Mouse (Mus musculus): ENCODE results near the gene Zfyve9. TPM values are rescaled to one million over a fixed set of nuclear protein-coding genes. Genes with fewer than 3 reads are reported as not detected.
A peak's percentile ranks its signal among the peaks of the same experiment; 100 is the strongest.
"Not testable (repeated sequence)": the region's sequence is repeated elsewhere in the genome, so short reads cannot be mapped to it uniquely, and the experiment has no call there.

The Zfyve9 gene
- total RNA-seq, 4 experiments from 2014 or later = 67.6 to 80.0 (median 71.6) TPM

DNA sequence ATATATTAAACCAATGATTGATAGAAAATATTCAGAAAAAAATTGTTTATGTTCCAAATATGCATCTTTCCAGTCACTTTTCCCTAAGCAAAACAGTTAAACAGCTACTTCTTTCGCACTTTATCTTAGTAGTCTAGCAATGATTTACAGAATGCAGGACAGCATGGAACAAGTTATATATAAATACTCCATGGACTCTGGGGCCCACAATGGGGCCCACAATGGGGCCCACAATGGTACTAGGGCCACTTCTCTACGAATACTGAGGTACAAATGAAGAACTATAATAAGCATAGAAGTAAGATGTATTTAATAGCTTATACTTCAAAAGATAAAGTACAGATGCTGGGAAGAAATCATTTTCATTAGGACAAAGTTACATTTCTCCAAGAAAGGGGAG lies 56.5 kb downstream of the Zfyve9 start:
- no peak for DNase-seq (ENCODE audit: low spot score in 2 of 2)

DNA sequence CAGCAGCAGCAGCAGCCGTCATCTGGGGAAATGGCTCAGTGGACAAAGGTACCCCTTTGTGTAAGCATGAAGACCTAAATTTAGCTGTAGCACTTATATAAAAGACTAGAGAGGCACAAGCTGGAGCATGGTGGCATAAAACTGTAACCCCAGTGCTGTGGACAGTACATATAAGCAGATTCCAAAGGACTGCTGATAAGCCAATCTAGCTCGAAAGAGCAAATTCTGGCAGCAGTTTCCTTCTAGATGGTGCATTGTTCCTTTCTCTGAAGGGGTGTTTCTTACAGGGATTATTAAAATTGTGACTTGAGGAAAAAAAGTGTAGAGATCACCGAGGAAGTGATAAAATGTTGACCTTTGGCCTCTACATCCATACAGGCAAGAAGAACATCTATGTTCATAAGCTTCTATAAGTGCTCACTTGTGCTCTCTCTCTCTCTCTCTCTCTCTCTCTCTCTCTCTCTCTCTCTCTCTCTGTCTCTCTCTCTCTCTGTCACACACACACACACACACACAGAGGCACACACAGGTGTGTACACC lies 59.3 kb downstream of the Zfyve9 start:
- no peak for DNase-seq (ENCODE audit: low spot score in 2 of 2)

DNA sequence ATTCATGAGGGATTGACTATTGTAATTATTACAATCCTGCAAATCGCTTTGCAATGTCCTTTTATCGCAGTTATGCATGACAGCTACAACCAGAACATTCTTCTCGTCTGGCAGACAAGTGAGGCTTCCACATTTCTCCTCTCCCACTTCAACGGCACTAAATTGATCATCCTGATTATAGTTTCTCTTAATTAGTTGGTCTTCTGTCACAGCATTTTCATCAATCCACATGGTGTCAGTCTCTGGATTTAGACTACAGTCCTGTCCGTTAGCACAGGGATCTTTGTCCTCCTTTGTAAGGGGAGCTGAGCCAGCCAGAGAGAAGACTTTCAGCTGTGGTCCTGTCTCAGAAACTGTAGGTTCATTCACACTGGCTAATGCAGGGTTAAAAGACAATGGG lies 61.2 kb downstream of the Zfyve9 start, which contains the start of gene 3110021N24Rik:
TSS of gene 3110021N24Rik (plus strand) at position 301 of the 400 bp plus-strand sequence.
- no peak for DNase-seq (ENCODE audit: low spot score in 2 of 2)

DNA sequence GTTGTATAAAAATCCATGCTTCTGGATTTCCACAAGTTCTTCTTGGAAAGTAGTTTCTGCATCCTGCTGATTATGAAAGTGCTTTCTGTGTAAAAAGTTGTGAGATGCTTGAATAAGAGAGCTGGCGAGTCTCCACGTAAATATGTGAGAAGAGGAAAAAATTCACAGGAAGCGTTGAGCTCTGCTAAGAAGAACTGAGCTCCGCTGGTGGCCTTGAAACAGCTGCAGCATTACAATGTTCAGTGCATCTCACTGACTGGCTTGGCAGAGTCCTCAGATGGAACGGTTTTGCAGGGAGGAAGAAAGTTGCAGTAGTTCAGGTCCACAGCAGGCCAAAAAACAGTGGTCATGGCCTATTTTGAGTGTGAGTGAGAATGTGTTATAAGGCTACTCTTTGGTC lies 72.4 kb downstream of the Zfyve9 start:
- DNase-seq (ENCODE audit: low spot score in 2 of 2) = no peak

DNA sequence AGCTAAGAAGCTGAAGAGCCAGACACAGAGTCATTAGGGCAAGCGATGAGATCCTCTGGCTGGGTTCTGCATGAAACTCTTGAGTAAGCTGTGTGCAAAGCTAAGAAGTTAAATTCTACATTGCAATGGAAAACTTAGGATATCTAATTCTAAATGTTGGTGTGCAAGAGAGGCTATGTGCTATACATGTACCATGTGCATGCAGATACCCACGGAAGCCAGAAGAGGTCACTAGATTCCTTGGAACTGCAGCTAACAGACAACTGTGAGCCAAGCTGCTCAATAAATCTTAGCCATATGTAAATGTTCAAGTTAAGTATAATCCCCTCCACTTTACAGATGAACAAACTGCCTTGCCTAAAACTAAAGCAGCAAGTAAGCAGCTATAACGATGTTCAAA lies 83.7 kb downstream of the Zfyve9 start:
- DNase-seq (ENCODE audit: low spot score in 2 of 2) = no peak

DNA sequence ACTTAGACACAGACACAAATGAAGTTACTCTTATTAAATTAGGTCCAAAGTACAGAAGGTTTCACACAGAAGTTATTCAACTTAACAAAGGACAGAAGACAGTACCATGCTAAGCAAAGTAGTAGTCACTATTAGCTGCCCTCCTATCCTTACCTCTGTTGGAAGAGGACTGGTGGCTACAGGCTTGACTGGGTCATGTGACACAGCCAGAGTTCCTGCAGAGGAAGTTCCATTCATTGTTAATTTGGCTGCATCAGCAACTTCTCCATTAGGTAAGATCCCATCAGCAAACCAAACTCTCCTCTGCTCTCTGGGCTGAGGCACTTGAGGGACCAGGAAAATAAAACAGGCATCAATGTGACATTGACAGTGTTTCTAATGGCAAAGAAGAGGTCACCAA lies 89.1 kb downstream of the Zfyve9 start:
- no peak for DNase-seq (ENCODE audit: low spot score in 2 of 2)

DNA sequence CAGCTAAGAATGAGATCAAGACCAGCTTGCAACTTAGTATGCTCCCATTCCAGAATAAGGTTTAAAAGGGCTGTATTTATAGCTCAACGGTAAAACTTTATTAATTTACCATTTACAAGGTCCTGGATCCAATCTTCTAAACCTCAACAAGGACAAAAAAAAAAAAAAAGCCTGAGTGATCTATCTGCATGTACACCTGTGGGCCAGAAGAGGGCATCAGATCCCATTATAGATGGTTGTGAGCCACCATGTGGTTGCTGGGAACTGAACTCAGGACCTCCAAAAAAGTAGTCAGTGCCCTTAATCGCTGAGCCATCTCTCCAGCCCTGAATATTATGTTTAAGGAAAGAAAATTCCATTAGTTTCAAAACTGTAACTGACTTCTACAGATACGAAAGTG lies 90.1 kb downstream of the Zfyve9 start:
- DNase-seq (ENCODE audit: low spot score in 2 of 2) = no peak

DNA sequence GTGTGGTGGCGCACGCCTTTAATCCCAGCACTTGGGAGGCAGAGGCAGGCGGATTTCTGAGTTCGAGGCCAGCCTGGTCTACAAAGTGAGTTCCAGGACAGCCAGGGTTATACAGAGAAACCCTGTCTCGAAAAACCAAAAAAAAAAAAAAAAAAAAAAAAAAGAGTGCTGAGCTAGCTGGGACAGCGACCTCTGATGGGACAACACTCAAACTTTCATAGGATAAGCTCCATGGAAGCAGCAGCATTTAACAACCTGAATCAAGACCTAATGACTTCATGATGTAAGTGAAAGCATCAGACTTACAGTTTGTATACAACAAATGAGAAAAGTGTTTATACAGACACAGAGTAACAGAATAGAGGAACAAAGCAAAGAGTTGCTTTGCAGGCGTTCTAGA lies 93.5 kb downstream of the Zfyve9 start:
- not testable (repeated sequence) for DNase-seq (ENCODE audit: low spot score in 2 of 2)

DNA sequence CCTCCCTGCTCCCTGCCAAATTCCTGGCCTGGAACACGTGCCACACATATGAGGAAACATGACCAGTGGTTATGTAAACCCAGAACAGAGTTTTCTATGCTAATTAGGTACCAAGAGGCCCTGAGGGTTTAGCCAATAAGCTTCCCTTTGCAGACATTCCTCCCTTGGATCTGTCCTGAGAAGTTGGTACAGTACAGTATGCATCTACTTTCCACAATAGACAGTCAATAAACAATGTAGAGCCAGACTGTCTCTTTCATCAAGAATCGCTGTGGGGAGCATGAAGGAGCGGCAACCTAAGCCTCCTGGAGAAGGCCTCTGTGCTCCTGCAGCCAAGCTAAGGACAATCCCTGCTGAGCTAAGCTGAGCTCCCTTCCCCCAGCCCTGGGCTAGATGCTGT lies 94.4 kb downstream of the Zfyve9 start:
- no peak for DNase-seq (ENCODE audit: low spot score in 2 of 2)

DNA sequence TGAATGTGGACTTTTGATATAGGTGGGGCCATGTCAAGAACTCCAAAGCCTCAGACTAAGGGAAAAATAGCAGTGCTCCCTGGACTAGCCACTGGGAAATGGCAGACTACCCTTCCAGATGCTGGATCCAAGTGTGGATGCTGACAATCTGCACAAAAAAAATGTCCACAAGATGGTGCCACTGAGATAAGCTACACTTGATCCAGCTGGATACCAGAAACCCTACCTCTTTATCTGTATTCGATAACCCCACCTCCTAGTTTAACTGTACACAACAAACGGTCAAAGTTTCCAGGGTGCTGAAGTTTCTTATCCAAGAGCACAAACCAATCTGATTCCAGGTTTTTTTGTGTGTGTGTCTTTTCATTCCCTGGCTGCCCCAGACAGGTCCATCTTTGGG lies 116.2 kb downstream of the Zfyve9 start:
- no peak for DNase-seq (ENCODE audit: low spot score in 2 of 2)

DNA sequence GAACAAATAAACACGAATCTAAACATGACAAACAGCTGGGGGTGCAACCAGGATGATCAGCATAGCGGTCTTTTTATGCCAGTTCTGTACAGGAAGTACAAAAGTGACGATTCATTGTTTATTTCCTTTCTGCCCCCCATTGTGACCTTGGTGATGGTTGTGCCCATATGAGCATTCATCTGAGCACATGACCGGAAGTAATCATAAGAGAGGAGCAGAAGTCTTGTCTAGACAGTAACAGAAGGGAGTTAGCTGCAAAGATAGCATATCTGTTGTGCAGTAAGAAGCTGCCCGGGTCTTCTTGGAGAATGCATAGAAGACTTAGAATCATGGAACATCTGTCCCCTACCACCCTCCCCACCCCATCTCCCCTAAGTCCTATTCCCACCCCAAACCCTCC lies 141.8 kb downstream of the Zfyve9 start:
- DNase-seq (ENCODE audit: low spot score in 2 of 2) = no peak

DNA sequence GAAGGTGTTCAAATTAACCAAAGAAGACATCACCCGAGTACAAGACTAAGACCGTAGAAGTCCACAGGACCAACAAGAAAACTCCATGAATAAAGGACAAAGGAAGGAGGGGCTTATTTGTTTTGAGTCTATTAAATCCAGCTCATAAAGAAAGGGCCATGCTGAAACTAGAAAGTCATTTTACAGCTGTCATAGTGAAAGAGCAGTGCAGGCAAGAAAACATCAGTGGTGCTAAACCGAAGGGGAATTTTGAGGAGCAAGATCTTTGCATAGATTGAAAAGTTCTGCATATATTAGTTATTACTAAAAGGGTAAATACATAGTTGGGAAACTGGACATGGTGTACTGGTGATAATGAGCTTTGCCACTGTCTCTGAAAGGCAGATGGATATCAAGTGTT lies 142.9 kb downstream of the Zfyve9 start:
- no peak for DNase-seq (ENCODE audit: low spot score in 2 of 2)

DNA sequence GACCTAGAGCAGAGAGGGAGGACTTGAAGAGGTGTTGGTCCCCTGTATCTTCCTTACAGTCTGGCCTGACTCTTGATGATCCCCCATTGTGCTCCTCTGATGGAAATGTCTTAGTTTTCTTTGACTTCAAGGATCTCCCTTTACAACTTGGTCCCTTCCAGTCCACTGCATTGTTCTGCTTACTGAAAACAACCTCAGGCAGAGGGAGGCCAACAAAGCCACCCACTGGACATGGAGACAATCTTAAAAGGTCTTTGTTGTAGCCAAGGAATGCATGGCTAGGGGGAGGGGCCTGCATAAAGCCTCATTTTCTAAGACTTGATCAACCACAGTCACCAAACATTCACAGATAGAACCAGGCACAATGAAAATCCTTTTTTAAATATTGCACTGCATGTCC lies 145.5 kb downstream of the Zfyve9 start:
- no peak for DNase-seq (ENCODE audit: low spot score in 2 of 2)

DNA sequence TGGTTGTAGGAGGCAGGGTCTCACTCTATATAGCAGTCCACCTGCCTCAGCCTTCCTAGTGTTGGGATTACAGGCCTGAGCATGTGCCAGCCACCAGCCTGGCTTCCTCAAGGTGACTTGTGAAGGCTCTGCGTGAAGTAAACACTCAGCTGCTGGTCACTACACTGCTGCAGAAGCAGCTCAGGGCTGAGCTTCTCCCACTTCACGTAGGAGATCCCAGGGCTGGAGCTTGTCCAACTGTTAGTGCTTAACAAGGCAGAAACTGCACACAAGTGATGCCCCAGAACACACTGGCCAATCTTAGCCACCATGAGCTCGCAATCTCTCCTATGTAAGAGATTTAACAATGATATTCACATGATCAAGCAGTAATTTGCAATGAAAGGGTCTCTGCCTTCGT lies 145.9 kb downstream of the Zfyve9 start:
- no peak for DNase-seq (ENCODE audit: low spot score in 2 of 2)

DNA sequence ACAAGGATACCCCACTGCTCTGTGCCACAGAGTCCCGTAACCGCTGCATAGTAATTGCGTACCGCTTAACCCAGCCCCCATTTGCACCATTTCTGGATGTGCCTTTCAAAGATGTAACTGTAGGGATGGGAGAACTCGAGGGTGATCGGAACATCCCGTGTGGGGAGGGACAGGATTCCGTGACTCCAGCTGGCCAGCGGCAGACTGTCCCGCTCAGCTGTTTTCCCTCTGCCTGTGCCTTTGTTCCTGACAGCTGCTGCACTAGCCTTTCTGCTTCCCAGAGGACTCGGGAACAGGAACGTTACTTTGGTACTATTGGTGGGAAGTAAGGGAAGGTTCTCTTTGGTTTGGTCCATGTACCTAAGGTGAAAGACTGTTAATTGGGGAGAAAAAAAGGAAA lies 146.9 kb downstream of the Zfyve9 start:
- DNase-seq (ENCODE audit: low spot score in 2 of 2) = no peak

DNA sequence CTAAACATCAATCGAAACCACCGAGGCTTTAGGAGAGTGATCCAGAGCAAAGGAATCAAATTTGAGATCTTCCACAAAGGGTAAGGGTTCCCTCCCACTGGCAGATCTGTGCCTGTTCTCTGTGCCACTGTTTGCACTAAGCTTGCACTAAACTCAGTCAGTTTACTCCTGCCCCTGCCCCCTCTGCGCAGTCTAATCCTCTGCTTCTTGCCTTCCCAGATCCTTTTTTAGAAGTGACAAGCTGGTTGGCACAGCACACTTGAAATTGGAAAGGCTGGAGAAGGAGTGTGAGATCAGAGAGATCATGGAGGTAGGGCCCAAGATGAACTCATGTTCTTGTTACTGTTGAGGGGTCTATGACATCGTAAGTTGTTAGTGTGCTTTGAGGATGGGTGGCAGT lies 149.0 kb downstream of the Zfyve9 start:
- no peak for DNase-seq (ENCODE audit: low spot score in 2 of 2)

DNA sequence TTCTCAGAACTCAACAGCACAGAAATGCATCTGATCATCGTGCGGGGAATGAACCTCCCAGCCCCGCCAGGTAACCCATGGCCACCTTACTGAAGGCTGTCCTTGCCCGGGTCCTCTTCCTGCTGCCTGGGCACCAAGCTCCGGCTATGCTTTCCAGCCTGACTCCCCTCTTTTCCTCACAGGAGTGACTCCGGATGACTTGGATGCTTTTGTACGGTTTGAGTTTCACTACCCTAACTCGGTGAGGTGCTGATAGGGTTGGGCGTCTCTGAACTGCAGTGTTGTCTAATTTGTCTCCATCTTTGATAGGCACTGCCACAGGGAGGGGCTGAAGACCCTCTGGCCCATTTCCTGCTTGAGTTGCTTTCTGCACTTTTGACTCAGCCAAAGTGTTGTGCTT lies 150.5 kb downstream of the Zfyve9 start:
- DNase-seq (ENCODE audit: low spot score in 2 of 2) = no peak

DNA sequence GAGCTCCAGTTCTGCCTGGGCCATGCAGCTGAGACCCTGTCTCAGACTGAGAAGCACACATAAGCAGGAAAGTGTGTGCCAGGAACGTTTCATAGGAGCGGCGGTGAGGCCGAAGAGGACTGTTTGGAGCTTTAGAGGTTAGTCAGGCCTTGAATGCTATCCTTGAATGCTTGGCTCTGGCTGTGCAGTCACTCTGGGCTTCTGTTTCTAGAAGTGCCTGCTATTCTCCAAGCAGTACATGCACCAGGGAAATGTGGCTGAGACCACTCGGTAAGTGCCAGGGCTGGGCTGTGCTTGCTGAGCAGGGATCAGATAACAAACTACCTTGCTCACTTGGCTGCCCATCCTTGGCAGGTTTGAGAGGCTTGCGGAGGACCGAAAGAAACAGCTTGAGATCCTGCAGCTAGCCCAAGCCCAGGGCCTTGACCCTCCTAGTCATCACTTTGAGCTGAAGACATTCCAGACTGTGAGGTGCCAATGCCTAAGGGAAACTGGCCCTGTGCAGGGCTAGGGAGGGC lies 151.2 kb downstream of the Zfyve9 start:
- DNase-seq (ENCODE audit: low spot score in 2 of 2) = no peak

DNA sequence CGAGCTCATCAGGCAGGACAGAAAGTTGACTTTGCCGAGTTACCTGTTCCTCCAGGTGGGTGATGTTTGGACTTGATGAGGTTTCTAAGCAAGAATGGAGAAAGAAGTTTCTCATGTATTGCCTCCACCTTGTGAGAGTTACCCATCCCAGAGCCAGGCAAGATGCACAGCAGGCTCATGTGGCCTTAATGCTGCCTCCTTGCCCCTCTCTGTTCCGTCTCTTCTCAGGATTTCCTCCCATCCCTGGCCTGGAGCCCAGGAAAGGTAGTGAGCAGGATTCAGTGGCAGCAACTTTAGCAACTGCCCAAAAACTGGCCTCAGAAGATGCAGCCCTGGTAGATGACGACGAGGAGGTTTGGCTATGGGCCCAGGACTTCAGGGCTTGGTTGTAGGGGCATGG lies 153.5 kb downstream of the Zfyve9 start:
- no peak for DNase-seq (ENCODE audit: low spot score in 2 of 2)

DNA sequence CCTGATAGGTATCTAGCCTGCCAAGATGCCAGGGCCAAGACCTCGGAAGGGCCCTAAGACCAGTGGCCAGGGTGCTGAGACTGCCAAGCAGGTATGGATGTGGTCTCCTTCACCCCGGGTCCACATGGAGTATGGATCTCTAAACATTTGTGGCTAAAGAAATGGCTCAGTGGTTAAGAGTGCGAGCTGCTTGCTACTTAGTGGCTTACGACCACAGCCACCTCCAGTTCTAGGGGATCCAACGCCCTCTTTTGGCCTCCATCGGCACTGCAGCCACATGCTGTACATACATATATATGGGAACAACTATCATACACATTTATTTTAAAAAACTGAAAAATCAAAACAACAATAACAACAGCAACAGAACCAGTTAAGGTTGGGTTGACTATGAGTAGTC lies 159.1 kb downstream of the Zfyve9 start:
- DNase-seq (ENCODE audit: low spot score in 2 of 2) = no peak

DNA sequence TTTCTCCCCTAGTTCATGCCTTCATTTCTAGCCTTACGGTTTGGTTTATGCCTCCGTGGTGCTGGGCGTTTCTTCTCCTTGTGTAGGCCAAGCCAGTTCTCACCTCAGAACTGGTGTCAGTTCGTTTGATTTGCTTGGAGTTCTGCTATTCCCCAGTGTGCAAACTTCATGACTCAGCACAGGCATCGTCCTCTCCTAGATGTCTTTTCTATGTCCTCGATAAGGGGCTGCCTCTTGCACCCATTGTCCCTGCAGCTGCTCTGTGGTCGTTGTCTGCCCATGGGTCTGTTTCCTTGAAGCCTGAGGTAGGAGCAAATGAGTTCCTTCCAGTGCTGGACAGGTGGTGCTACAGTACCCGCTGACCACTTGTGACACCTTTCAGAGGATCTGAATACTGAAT lies 160.1 kb downstream of the Zfyve9 start:
- DNase-seq (ENCODE audit: low spot score in 2 of 2) = no peak

DNA sequence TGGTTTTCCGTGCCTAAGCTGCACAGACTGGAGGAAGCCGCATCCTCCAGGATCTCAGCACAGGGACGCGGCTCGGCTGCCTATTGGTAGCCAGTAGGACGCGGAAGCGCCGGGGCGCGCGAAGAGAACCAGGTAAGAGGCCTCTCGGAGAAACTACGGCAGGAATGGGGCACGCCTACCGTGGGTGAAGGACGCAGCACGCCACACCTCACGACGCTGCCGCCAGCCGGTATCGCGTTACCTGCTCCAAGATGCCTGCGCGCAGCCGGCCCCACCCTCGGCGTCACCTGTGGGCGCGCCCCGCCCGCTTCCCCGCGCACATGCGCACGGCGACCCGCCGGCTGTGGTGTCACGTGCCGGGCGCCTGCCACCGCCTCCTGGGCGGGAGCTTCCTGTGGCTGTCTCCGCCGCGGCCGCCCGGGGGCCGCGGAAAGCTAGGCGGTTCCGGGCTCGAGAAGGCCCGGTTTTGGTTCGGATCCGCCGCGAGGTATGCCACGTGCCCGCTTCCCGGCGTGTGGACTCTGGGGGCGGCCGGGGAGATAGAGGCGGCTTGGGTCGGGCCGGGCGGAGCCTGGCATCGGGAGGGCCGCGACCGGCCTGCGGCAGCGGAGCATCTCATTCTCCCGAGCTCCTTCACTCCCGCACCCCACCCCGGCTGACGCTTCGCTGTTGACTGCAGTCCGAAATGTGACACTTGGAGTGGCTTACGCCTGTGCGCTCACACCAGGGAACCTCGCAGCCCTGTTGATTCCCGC lies 160.8 kb downstream of the Zfyve9 start, which contains the start of gene Cc2d1b:
TSS of gene Cc2d1b (plus strand) at position 354 of the 755 bp plus-strand sequence.
- peak; percentile 78 to 95 for DNase-seq (ENCODE audit: low spot score in 2 of 2)

DNA sequence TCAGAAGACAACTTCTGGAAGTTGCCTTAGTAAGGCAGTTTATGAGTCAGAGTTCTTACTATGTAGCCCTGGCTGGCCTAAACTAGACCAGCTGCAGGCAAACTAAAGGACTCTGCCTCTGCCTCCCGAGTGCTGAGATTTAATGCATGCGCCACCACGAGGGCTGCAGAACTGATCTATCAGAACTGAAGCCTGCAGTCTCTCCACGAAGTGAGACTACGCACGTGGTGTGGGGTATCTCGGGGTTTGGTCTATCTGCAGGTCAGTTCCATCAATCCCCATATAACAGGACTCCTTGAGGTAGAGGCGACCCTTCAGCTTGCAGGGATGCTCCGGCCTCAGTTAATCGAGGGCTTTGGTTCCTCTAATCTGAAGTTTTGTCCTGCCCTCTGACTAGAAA lies 161.4 kb downstream of the Zfyve9 start:
- DNase-seq (ENCODE audit: low spot score in 2 of 2) = no peak
